ENCODE assay signal across 1 mouse cellular context in the genomic region with DNA sequence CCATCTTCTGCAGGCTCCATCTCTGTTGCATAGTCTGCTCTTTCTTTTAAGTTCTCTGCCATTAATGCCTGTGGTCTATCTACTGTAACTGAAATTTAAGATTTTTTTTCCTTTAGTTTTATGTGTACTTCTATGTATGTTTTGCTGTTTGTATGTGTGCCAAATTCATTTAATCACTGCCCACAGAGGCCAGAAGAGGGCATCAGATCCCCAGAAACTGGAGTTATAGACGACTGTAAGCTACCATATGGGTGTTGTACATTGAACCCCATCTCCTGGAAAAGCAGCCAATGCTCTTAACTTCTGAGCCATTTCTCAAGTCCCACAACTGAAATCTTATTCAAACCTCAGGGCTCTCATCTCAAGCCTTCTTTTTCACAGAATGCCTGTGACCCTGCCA.
TF ChIP-seq lines count a peak whose summit lies in the region.

No protein-coding gene starts in this region.

TF ChIP-seq in CH12.LX, 34 proteins besides CTCF, POLR2A, EP300 and RAD21:
- TF ChIP-seq MAZ (IDR thresholded peaks at IDR 0.05; ENCODE audit: low read depth, low read length) (no peak), UBTF (IDR thresholded peaks at IDR 0.05; ENCODE audit: low read depth, low read length) (no peak), RCOR1 (conservative IDR thresholded peaks at IDR 0.05; ENCODE audit: low read depth, low read length) (no peak), E2F4 (IDR thresholded peaks at IDR 0.05; ENCODE audit: insufficient replicate concordance, low read depth, low read length) (no peak), NELFE (IDR thresholded peaks at IDR 0.05; ENCODE audit: low read depth, low read length) (no peak), TBP (conservative IDR thresholded peaks at IDR 0.05; ENCODE audit: low read depth, low read length) (no peak), HCFC1 (IDR thresholded peaks at IDR 0.05; ENCODE audit: low read depth, low read length) (no peak), MEF2A (IDR thresholded peaks at IDR 0.05; ENCODE audit: borderline replicate concordance, low read depth, low read length) (no peak)
TF ChIP-seq in CH12.LX: peak in this region for 0.
